Mouse (Mus musculus): Measurements from ENCODE around the gene Ccdc92b. TPM values are rescaled to one million over a fixed set of nuclear protein-coding genes. Genes with fewer than 3 reads are reported as not detected.

Ccdc92b gene
- total RNA-seq, 2 experiments from 2014 or later, result 0.05 TPM; not detected in 1

DNA sequence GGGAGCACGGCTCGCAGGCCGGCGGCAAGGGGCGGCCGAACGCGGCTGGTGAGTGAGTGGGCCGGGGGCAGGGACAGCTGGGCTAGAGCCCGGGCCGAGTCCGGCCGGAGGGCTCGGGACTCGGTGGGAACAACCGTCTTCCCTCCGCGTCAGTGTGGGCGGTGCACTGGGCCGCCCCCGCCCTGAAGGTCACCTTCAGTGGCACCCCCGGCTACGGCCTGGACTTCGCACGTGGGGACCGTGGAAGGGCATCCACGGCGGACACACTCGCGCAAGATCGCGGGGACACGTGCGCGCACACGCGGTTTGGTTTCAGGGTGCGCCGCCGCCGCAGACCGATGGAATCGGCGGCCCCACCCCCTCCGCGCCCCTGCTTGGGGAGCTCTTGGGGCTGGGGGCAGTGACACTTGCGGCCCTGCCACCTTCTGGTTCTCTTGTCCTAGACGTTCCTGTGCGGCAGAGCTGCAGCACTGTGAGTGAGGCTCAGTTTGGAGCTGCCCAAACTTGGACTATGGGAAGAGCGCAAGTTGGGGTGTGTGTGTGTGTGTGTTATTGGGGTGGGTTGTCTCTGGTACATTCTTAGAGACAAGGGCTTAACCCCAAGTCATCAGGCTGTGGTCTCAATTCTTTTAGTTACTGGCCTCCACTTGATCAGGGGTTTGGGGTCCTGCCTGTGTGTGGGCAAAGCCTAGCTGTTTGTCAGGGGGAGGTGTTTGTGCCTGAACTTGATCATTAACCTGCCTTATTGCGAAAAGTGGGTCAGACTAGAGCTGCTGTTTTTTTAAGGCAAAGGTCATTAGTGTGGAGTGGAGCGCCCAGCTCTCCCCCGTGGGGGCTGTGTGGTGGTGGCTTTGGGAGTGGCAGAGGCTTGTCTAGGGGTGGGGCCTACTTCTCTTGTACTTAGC, 30.5 kb downstream of the Ccdc92b start:
- ATAC-seq (replicated peaks; ENCODE audit: poor library complexity), result peak; percentile 37

DNA sequence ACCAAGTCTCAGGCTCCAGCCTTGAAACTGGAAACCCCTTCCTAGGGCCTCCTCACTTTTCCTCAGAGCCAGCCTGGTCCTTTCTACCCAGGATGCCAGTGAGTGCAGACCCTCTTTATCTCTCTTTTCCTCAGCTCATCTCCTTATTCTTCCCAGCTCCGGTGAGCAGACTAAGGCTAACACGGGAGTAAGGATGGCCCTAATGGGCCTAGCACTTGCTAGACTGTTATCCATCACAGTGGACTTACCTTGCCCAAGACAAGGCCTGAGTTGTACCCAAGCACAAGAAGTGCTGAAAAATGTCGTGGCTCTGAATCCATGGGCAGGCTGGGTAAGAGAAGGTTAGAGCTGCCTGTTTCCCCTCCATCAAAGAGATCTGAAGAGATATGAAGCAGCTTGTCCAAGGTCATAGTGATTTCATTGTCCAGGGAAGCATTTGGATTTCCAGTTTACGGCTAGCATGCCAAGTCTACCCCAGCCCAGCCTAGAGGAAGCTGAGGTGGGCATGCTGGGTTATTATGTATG, 31.2 kb downstream of the Ccdc92b start:
- ATAC-seq (replicated peaks; ENCODE audit: poor library complexity), result no peak

DNA sequence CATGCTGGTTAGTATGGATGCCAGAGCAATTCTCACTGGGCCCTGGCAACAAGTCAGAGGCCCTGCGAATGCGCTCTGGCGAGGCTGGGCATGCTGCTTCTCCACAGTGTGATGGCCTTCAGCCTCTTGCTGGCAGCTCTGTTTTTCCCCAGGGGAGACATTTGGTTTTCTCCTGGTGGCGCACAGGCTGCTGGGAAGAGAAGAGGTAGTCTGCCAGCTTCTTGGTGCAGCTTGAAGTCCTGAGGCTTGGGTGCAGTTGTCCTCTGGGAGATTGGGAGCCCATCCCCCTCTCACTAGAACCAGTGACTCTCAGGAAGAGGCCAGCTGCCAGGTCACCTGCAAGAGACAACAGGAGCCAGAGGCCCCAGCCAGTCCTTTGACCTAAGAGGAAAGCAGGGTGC, 33.4 kb downstream of the Ccdc92b start:
- ATAC-seq (replicated peaks; ENCODE audit: poor library complexity), result no peak

DNA sequence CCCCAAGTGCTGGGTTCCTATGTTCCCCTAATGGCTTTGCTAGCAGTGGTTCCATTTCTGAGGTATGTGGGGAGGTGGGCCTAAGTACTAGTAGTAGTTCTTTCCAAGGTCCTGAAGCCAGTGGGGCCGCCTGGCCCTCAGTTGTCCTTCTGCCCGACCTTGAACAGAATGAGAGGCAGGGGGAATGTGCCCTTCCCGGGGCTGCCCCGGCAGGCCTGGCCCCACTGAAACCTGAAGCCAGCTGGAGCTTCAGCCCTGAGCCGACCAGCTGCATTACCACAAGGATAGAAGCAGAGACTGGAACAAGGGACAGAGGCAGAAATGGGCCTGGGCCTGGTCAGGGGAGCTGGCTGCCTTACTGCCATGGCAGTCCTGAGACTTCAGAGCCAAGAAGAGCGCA, 34.0 kb downstream of the Ccdc92b start:
- no peak for ATAC-seq (replicated peaks; ENCODE audit: poor library complexity)

DNA sequence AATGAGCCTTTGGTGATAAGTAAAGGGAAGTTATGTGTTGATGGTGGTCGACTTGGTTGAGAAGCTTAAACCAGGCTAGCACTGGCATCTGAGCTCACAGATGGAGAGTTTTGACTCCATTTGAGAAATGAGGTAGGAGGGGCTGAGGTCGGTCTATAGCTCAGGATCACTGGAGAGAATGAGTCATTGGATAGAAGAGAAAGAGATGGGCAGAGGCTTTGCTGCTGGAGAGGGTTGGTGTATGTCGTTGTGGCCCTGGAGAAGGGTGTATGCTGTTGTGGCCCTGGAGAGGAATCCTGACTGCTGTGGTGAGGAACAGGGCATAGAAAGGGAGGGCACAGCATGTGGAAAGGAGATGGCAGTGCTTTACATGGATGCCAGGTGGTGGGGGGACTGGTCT, 36.5 kb downstream of the Ccdc92b start:
- no peak for ATAC-seq (replicated peaks; ENCODE audit: poor library complexity)

DNA sequence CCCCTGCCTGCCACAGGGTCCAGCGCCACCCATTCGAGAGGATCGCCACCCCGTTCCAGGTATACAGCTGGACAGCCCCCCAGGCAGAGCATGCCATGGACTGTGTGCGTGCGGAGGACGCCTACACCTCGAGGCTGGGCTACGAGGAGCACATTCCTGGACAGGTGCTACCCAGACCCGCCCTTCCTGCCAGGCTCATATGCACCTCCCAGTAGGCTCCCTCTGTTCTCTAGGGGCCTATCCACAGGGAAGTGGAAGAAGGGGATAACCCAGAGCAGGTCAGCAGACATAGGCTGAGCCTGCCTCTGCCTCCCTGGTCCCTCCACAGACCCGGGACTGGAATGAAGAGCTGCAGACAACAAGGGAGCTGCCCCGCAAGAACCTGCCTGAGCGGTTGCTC, 40.9 kb downstream of the Ccdc92b start:
- ATAC-seq (replicated peaks; ENCODE audit: poor library complexity), result no peak

DNA sequence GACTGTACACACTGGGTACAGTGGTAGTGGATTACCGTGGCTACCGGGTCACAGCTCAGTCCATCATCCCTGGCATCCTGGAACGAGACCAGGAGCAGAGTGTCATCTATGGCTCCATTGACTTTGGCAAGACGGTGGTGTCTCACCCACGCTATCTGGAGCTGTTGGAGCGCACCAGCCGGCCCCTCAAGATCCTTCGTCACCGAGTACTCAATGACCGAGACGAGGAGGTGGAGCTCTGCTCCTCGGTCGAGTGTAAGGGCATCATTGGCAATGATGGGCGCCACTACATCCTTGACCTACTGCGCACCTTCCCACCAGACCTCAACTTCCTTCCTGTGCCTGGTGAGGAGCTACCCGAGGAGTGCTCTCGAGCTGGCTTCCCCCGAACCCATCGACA, 42.2 kb downstream of the Ccdc92b start:
- no peak for ATAC-seq (replicated peaks; ENCODE audit: poor library complexity)

DNA sequence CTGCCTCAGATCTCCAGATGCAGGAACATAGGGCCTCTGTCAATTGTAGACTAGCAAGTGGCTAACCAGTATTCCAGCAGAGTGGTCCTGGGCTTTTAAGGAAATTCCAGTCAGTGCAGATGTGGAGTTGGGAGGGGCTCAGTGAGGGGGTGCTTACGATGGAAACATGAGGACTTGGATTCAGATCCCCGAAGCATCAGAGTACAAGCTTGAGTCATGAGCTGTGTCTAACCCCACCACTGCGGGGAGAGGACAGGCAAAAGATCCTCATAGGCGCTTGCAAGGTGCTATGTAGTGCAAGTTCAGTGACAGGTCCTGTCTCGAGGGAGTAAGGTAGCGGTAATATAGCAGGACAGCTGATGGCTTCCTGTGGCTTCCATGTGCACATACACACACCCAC, 42.8 kb downstream of the Ccdc92b start:
- ATAC-seq (replicated peaks; ENCODE audit: poor library complexity), result no peak

DNA sequence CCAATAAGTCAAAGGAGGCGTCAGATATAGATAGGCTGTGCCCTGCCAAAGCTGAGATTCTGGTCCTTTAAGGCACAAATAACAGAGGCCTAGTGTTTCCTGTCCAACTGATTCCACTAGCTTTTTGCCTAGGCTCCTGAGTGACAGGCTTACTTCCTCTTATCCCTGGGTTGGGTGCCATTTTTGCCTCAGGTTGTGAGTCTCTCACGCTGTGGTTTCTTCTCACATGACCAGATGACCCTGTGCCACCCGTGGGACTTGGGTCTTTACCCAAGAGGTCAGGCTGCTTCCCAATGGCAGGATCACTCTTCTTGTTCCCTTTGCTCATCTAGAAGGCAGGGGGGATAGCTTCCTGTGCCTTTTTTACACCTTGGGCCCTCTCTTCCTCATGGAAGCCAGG, 44.9 kb downstream of the Ccdc92b start:
- ATAC-seq (replicated peaks; ENCODE audit: poor library complexity), result peak; percentile 32

DNA sequence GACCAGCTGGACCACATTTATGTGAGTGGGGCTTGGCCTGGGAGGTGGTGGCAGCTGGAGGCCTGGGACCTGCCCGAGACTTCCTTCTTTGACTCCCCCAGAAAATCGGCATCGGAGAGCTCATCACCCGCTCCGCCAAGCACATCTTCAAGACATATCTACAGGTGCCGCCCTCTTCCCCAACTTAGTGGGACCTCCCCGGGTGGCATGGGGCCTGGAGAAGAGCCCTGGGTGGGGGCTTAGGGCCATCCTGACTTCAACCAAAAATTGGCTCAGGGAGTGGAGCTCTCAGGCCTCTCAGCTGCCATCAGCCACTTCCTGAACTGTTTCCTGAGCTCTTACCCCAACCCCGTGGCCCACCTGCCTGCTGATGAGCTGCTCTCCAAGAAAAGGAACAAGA, 45.5 kb downstream of the Ccdc92b start:
- 0 out of 2 replicates have a peak, but pooled peaks have one; percentile 8 for ATAC-seq (replicated peaks; ENCODE audit: poor library complexity)

DNA sequence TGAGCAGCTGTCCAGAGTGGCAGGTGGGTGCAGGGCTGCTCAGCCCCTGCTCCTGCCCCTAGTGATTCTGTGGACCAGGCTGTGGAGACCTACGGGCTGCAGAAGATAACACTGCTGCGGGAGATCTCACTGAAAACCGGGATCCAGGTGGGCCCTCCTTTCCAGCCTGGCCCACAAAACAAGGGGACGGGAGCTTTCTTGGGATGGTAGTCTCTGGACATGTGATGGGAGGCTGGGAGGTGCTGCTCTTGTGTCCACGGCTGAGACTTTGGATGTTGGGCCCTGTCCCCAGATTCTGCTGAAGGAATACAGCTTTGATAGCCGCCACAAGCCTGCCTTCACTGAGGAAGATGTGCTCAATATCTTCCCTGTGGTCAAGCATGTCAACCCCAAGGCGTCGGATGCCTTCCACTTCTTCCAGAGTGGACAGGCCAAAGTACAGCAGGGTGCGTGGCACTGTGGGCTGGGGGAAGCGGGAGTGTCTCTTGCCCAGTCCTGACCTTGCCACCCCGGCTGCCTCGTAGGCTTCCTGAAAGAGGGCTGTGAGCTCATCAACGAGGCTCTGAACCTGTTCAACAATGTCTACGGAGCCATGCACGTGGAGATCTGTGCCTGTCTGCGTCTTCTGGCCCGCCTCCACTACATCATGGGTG, 46.4 kb downstream of the Ccdc92b start:
- no peak for ATAC-seq (replicated peaks; ENCODE audit: poor library complexity)

DNA sequence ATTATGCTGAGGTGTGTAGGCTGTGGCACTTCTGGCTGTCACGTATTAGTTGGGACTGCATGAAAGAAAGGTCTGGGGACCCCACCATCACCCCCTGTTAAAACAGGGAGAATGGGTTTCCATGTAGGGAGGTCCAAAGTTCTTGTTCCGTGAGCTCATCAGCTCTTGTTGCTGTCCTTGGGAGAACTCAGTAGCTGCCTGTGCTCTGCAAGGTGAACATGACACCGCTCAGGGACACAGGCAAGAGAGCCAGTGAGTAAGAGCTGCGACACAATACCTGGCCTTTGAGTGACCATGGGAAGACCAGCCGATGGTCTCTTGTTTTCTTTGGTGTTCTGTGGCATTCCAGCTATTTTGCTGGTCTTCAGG, 46.9 kb downstream of the Ccdc92b start:
- no peak for ATAC-seq (replicated peaks; ENCODE audit: poor library complexity)

DNA sequence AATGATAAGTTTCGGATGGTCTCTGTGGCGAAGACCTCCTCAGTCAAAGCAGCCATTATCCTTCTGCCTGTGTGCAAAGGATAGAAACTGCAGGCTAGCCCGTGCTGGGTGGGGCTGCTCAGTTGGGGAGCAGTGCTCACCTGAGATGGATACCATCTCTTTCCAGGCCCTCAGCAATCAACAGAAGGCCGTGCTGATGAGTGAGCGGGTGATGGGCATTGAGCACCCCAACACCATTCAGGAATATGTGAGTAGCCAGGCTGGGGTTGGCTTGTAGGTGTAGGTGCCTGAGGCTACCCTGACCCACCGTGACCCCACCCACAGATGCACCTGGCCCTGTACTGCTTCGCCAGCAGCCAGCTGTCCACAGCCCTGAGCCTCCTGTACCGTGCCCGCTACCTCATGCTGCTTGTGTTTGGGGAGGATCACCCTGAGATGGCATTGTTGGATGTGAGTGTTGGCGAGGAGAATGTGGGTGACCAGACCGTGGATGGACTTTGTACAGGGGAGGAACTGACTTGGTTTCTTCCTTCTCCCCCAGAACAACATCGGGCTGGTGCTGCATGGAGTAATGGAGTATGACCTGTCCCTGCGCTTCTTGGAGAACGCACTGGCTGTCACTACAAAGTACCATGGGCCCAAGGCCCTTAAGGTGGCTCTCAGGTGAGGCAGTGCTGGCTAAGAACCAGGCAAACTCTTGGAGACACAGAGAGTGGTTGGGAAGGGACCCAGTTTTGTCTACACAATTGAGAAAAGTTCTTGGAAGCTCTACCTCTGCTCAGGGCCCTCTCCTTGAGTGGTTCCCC, 47.6 kb downstream of the Ccdc92b start:
- no peak for ATAC-seq (replicated peaks; ENCODE audit: poor library complexity)

DNA sequence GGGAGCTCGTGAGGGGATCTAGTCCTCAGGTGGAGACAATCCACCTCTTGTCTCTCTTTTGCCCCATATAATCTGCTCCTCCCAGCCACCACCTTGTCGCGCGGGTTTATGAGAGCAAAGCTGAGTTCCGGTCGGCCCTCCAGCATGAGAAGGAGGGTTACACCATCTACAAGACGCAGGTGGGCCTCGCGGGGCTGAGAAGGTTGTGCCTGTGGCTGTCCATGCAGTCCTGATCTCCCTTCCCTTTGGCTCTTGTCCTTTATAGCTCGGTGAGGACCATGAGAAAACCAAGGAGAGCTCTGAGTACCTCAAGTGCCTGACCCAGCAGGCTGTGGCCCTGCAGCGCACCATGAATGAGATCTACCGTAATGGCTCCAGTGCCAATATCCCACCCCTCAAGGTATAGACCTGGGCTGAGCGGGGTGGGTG, 48.2 kb downstream of the Ccdc92b start:
- no peak for ATAC-seq (replicated peaks; ENCODE audit: poor library complexity)

DNA sequence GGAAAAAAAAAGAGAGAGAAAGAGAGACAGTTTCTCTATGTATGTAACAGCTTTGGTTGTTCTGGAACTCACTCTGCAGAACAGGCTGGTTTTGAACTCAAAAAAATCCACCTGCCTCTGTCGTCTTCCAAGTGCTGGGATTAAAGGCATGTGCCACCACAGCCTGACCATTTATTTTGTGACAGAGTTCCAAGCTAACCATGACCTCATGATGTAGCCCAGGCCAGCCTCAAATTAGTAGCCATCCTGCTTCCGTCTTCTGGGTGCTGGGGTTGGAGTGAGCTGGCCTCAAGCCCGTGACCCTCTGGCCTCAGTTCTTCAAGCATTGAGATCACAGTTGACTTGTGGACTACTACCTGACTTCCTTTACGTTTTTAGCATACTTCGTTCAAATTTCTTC, 49.1 kb downstream of the Ccdc92b start:
- ATAC-seq (replicated peaks; ENCODE audit: poor library complexity), result no peak

DNA sequence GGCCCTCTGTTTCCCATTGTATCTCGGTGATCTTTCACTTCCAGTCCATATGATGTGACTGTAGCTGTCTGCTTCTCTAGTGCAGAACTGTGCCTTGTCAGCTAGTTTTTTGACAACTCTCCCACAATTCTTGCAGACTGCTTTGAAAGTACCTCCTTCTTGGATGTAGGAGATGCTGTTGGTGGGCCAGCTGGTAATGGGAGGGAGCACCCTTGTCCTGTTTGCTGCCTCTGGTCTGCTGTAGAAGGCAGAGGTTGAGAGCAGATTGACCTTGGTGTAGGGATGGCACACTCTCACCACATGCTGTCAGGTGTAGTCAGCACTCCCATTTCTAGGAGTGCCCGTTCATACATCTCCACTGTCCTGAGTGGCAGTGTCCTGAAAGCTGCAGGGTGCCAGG, 49.6 kb downstream of the Ccdc92b start:
- no peak for ATAC-seq (replicated peaks; ENCODE audit: poor library complexity)

DNA sequence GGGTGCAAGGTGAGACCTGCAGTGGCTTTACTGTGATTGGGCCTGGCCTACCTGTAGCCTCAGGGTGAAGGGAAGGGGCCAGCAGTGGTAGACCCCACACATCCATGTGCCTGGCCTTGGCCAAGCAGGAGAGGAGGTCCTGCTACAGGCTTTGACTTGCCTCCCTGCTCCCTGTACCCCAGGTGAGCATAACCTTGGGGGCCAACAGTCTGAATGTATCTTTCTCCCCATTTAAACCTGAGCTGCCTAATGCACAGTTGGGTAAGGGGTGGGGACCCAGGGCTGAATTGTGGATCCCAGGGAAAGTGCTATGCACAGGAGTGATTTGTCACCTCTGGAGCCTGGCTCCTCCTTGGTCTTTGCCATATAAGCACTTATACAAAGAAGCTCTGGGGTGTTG, 50.7 kb downstream of the Ccdc92b start:
- ATAC-seq (replicated peaks; ENCODE audit: poor library complexity), result no peak

DNA sequence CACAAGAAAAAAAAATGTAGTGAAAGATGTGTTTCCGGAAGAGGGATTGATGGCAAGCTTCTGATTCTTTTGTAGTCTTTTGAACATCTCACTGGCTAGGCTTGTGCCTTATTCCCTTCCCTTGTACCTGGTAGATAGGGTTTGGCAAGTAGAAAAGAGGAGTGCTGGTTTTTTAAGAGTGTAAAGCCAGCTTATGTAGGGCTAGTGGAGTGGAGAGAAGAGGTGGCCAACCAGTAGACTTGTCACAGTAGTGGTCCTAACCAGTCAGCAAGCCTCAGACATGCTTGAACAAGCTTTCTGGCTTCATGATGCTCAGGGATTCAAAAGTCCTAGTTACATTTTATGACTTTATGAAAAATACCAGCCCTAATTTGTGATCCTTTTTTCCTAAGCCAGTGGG, 51.6 kb downstream of the Ccdc92b start:
- no peak for ATAC-seq (replicated peaks; ENCODE audit: poor library complexity)

DNA sequence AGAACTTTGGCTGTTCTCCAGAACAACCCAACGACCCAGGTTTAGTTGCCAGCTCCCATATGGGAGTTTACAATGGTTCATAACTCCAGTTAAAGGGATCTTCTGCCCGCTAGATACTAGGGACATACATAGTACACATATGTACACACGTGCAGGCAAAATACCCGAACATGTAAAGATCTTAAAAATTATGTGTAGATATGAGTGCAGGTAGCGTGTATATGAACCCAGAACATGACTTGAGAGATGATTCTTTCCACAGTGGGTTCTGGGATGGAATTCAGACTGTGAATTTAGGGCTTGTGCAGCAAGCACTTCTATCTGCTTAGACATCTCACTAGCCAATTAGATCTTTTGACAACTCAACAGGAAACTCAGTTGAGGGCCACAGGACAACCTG, 52.4 kb downstream of the Ccdc92b start:
- no peak for ATAC-seq (replicated peaks; ENCODE audit: poor library complexity)

DNA sequence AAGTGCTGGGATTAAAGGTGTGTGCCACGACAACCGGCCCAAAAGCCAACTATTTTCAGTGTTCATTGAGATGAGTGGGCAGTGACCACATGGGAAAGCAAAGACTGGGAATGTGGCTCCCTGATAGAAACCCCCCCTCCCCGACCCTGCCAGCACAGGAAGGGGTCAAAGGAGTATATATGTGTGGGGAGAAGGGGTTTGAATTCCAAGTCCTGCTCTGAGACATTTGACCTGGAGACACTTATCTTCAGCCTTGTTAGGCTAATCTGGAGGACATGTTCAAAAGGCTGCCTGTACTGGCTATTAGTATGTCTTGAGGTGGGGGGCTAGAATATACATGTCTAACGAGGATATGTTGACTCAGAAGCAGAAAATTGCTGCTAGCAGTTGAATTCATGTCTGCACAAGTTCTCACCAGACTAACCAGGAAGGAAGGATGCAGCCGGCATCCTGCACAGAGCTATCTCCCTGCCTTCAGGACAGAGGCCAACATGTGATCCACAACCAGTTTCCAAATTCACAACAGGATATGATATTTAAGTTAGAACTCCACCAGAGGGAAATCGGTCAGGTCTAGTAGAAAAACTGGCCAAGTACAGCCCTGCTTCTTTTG, 53.6 kb downstream of the Ccdc92b start:
- ATAC-seq (replicated peaks; ENCODE audit: poor library complexity), result no peak

DNA sequence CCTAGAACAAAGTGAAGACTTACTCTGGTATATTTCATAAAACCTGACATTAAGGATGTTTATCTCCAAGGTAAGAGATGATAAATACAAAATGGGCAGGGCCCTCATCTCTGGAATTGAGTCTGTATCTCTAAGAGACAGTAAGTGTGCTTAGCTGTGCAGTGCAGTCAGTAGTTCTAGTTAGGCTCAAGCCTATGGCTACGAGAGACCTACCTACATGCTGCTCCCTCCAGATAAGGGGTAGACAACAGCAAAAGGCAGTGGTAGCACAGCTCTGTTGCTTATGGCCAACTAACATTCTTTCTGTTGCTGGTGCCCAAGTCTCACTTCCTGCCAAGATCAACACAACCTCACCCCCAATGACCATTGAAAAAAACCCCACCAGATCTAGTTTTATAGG, 54.2 kb downstream of the Ccdc92b start:
- ATAC-seq (replicated peaks; ENCODE audit: poor library complexity), result peak; percentile 94
